Mouse (Mus musculus) embryonic fibroblast, embryonic 13.5 days (primary cell): Measurements from ENCODE around the gene Ncor1.

ENCODE experiments used
- CTCF ChIP-seq: IDR thresholded peaks from 2 replicates; pipeline ENCODE4 v1.5.1; 2011; ENCODE audit warnings: mild to moderate bottlenecking, control low read depth, low read length, moderate library complexity, borderline replicate concordance; ENCODE audit not compliant: insufficient read depth
- POLR2A ChIP-seq: IDR thresholded peaks from 2 replicates; pipeline ENCODE4 v1.6.1; 2011; ENCODE audit warnings: low read depth, mild to moderate bottlenecking, control low read depth, low read length, moderate library complexity

- TF ChIP-seq CTCF = no peak
- no peak for TF ChIP-seq POLR2A
Measured at GRCm38 (mm10) chr11:62309296-62309695, 149.0 kb downstream of the Ncor1 start.
